Mouse (Mus musculus) intestine, embryonic 14.5 days (tissue): ENCODE measurements at regions not wholly inside any gene's neighbourhood (a gene's known extent, or its start where the extent isn't known, plus 50 kb on each side); places are given as distances from the start of the nearest gene placed in this dataset.

ENCODE experiments used
- ATAC-seq: fragments of 200-750 bp; cut with Nextera tagmentation; replicated peaks from 2 replicates; pipeline ENCODE4 v1.8.0; 2017; ENCODE audit warnings: low read depth, moderate number of reproducible peaks, moderate TSS enrichment, moderate library complexity; ENCODE audit not compliant: low FRiP score, low TSS enrichment
- DNase-seq: peaks from one replicate; pipeline ENCODE4 v3.0.0-alpha.2; 2018; ENCODE audit warnings: low spot score
- H3K27ac ChIP-seq: fragments of 300-500 bp; sonication (generic); 2 replicates; pipeline ENCODE4 v1.5.1; 2014; ENCODE audit warnings: low read depth, mild to moderate bottlenecking, control low read depth
- H3K27me3 ChIP-seq: fragments of 300-500 bp; sonication (generic); replicated peaks from 2 replicates; pipeline ENCODE4 v1.6.1; 2014; ENCODE audit warnings: low read length, control low read depth; ENCODE audit not compliant: control insufficient read depth, insufficient read depth
- H3K36me3 ChIP-seq: fragments of 300-500 bp; sonication (generic); 2 replicates; pipeline ENCODE4 v1.6.1; 2014; ENCODE audit warnings: low read length, control low read depth; ENCODE audit not compliant: control insufficient read depth, insufficient read depth
- H3K4me1 ChIP-seq: fragments of 300-500 bp; sonication (generic); replicated peaks from 2 replicates; pipeline ENCODE4 v1.6.1; 2014; ENCODE audit warnings: low read length, control low read depth, mixed read lengths; ENCODE audit not compliant: control insufficient read depth, insufficient read depth
- H3K4me2 ChIP-seq: fragments of 300-500 bp; sonication (generic); 2 replicates; pipeline ENCODE4 v1.6.1; 2014; ENCODE audit warnings: low read length
- H3K4me3 ChIP-seq: fragments of 300-500 bp; sonication (generic); 2 replicates; pipeline ENCODE4 v1.5.1; 2014; ENCODE audit warnings: low read depth, low read length, control low read depth, mixed read lengths
- H3K9ac ChIP-seq: fragments of 300-500 bp; sonication (generic); 2 replicates; pipeline ENCODE4 v1.6.1; 2014; ENCODE audit warnings: mild to moderate bottlenecking, low read length
- H3K9me3 ChIP-seq: fragments of 300-500 bp; sonication (generic); 2 replicates; pipeline ENCODE4 v1.6.1; 2016; ENCODE audit warnings: low read length, control low read depth; ENCODE audit not compliant: control insufficient read depth
- WGBS: fragments of 180-500 bp; shearing (Covaris S2); extraction: QIAGEN DNeasy Blood & Tissue Kit; methylation state at CpG from one replicate; pipeline ENCODE4 v1.1.7; 2014; 5-methylcytosine and 5-hydroxymethylcytosine counted together

DNA sequence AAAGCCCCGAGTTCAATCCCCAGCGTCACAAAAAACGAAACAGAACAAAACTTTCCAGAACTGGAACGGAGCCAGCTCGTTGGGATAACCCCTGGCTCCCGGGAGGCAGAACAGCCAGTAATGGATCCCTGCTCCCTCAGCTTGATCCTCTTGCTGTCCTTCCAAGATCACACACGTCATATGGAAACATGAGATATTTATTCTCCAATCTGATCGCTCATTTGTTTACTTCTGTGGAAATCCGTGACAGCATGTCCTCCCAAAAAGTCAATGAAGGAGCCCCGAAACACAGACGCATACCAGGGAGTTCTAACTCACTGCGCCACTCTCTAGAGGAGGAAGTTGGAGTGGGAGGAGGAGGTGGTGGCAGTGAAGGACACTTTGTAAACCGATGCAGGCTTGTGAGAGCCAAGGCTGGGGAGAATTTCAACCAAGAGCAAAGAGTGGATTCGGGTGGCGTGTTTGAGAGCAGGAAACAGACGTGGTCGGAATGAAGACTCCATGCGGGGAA lies 232.0 kb downstream of the Zfp36l1 start:
- WGBS: 53% methylated on average over 18 of the region's 18 CpGs
- Histone ChIP-seq H3K4me1 (peaks cover 29% of the 10 kb centered on the region), H3K4me3 (no peak overlapping the region), H3K4me2 (no peak overlapping the region), H3K36me3 (no peaks in the 10 kb centered on the region), H3K27ac (peak overlapping the region; percentile 76), H3K9me3 (0 out of 2 replicates have a peak, but pooled peaks cover 2% of the 10 kb centered on the region), H3K9ac (no peak overlapping the region), H3K27me3 (no peaks in the 10 kb centered on the region)
- no peak for ATAC-seq
- peak; percentile 54 for DNase-seq

- H3K4me1 ChIP-seq: peaks cover 29% of the 10 kb centered on the region
- H3K4me3 ChIP-seq: no peak overlapping the region
- DNase-seq (peak; percentile 48), ATAC-seq (no peak)
- H3K9me3 ChIP-seq: 0 out of 2 replicates have a peak, but pooled peaks cover 2% of the 10 kb centered on the region
- H3K9ac ChIP-seq: no peak overlapping the region
- H3K27me3 ChIP-seq: no peaks in the 10 kb centered on the region
- 62% methylated on average over 4 of the region's 4 CpGs for WGBS
- H3K27ac ChIP-seq: peak overlapping the region; percentile 76
- H3K4me2 ChIP-seq: no peak overlapping the region
- no peaks in the 10 kb centered on the region for H3K36me3 ChIP-seq
Measured at GRCm38 (mm10) chr12:79880346-79880745, 232.5 kb downstream of the Zfp36l1 start.

DNA sequence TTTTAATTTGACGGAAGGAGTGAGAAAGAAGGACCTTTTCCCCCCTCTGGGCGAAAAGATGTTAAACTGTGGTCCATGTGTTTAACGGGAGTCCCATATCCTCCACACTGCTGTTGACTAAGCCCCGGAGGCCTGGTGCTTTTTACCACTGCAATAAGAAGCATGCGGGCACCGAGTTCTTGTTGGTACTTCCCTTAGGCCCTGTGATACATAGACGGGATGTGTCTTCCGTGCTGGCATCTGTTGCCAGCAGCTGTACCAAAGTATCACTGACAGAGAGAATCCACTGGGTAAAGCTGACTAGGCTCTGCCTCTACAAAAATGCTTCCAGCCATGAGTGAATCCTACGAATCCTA lies 232.9 kb downstream of the Zfp36l1 start:
- Histone ChIP-seq H3K36me3 (no peaks in the 10 kb centered on the region), H3K4me1 (peaks cover 29% of the 10 kb centered on the region), H3K9ac (no peak overlapping the region), H3K27me3 (no peaks in the 10 kb centered on the region), H3K4me2 (no peak overlapping the region), H3K4me3 (no peak overlapping the region), H3K9me3 (0 out of 2 replicates have a peak, but pooled peaks cover 2% of the 10 kb centered on the region), H3K27ac (peak overlapping the region; percentile 76)
- ATAC-seq (peak; percentile 55), DNase-seq (peak; percentile 59)
- 58% methylated on average over 9 of the region's 9 CpGs for WGBS

DNA sequence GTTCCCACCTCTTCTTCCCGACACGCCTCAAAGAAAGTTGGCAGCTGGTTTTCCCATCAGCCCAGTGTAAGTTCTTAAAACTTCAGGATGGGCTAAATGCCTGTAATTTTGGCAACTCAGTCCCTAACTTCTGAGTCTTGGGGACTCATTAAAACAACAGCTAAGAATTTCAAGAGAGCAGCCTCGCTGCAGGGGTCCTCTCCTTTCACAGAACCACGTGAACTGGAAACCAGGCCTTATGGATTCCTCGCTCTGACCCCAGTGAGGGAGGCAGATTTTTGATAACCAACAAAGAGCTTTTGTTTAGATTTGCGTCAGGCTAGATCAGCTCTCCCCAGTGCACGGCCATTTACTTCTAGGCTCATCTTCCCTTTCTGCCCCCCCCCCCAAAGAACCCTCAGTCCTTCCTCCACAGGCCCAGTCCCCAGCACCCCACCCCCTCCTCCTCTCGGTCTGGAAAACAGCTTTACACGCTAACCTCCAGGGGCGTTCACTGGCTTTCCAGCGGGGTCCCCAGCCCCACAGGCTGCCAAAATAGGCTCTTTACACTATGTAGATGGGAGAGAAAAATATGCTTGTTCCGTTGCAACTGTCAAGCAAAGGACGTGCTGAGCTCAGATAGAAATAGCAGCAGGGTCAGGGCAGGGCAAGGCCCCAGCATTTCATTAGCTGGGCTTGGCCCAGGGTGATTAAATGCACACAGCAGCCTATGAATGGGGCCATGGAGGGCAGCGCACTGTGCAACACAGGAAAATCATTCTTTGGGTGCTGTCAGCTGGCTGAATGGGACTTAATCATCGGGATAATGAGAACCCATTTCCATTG lies 233.5 kb downstream of the Zfp36l1 start:
- no peaks in the 10 kb centered on the region for H3K27me3 ChIP-seq
- no peak overlapping the region for H3K4me2 ChIP-seq
- H3K36me3 ChIP-seq: no peaks in the 10 kb centered on the region
- no peak overlapping the region for H3K9ac ChIP-seq
- WGBS: 25% methylated on average over 15 of the region's 15 CpGs
- H3K4me1 ChIP-seq: peaks cover 29% of the 10 kb centered on the region
- no peak overlapping the region for H3K4me3 ChIP-seq
- 0 out of 2 replicates have a peak, but pooled peaks cover 2% of the 10 kb centered on the region for H3K9me3 ChIP-seq
- peak overlapping the region; percentile 76 for H3K27ac ChIP-seq
- ATAC-seq: peak; percentile 70; the same call in 1 of the 2 replicates
- peak; percentile 49 for DNase-seq

DNA sequence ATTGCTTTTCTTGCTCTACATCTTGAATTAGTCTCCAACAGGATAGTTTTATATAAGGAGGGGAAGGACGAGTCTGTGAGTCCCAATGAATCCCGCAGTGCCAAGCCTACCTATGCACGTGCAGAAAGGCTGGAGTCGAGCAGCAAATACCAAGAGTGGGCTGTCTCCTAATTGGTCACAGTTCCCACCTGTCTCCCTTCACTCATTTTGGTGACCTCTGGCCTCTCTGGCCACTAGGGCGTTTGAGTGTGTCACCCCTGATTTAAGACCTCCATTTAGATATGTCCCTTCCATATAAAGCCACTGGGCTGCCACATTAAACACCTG lies 234.1 kb downstream of the Zfp36l1 start:
- peak; percentile 51 for DNase-seq
- H3K4me2 ChIP-seq: no peak overlapping the region

GRCm38 (mm10) chr12:79878163-79878562 lies 234.7 kb downstream of the Zfp36l1 start:
- 84% methylated on average over 3 of the region's 3 CpGs for WGBS
- H3K27me3 ChIP-seq: no peaks in the 10 kb centered on the region
- H3K36me3 ChIP-seq: no peaks in the 10 kb centered on the region
- H3K27ac ChIP-seq: no peak overlapping the region
- ATAC-seq (no peak), DNase-seq (peak; percentile 48)
- no peak overlapping the region for H3K4me2 ChIP-seq
- 0 out of 2 replicates have a peak, but pooled peaks cover 2% of the 10 kb centered on the region for H3K9me3 ChIP-seq
- peaks cover 29% of the 10 kb centered on the region for H3K4me1 ChIP-seq
- H3K4me3 ChIP-seq: no peak overlapping the region
- H3K9ac ChIP-seq: no peak overlapping the region

More for the DNA sequence above, 234.1 kb downstream of the Zfp36l1 start:
- peak overlapping the region; percentile 76 for H3K27ac ChIP-seq
- H3K9ac ChIP-seq: no peak overlapping the region
- H3K36me3 ChIP-seq: no peaks in the 10 kb centered on the region
- ATAC-seq: no peak
- H3K27me3 ChIP-seq: no peaks in the 10 kb centered on the region
- peaks cover 29% of the 10 kb centered on the region for H3K4me1 ChIP-seq
- 67% methylated on average over 5 of the region's 5 CpGs for WGBS
- H3K4me3 ChIP-seq: no peak overlapping the region
- H3K9me3 ChIP-seq: 0 out of 2 replicates have a peak, but pooled peaks cover 2% of the 10 kb centered on the region

- Histone ChIP-seq H3K4me3 (no peak overlapping the region), H3K4me2 (no peak overlapping the region), H3K9me3 (no peaks in the 10 kb centered on the region), H3K27ac (no peak overlapping the region), H3K9ac (no peak overlapping the region), H3K4me1 (peaks cover 7% of the 10 kb centered on the region), H3K27me3 (no peaks in the 10 kb centered on the region), H3K36me3 (no peaks in the 10 kb centered on the region)
- DNase-seq: peak; percentile 47
- 38% methylated on average over 2 of the region's 2 CpGs for WGBS
- ATAC-seq: no peak
Measured at GRCm38 (mm10) chr12:79874333-79874732, 238.5 kb downstream of the Zfp36l1 start.

DNA sequence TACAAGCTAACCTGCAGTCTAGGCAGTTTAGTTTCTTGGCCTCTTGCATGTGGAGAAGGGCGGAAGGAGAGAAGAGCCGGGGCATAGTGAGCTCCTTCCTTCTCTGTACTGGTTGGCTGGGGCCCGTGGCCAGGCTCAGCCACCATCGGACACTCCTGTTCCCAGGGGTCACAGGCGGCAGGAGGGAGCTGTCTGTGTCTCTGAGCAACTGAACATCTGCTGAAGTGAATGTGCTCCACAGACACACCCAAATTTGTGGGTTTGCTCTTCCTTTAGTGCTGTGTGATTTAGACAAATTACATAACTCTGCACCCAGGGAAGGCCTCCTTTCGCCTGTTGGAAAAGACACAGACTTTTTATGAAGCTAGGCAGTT lies 247.6 kb downstream of the Zfp36l1 start:
- Histone ChIP-seq H3K27me3 (no peaks in the 10 kb centered on the region), H3K4me2 (no peak overlapping the region), H3K4me3 (no peak overlapping the region), H3K4me1 (peaks cover 10% of the 10 kb centered on the region), H3K9me3 (no peaks in the 10 kb centered on the region), H3K9ac (no peak overlapping the region), H3K36me3 (no peaks in the 10 kb centered on the region), H3K27ac (peak overlapping the region; percentile 45; the same call in 1 of the 2 replicates)
- no peak for ATAC-seq
- peak; percentile 51 for DNase-seq
- 59% methylated on average over 6 of the region's 6 CpGs for WGBS
